Mouse (Mus musculus) midbrain, embryonic 16.5 days (tissue): Measurements from ENCODE around the gene Gm45261. TPM values are rescaled to one million over a fixed set of nuclear protein-coding genes. Genes with fewer than 3 reads are reported as not detected.

ENCODE experiments used
- ATAC-seq: fragments of 200-750 bp; cut with Nextera tagmentation; 2 replicates; pipeline ENCODE4 v1.8.0; 2017; ENCODE audit warnings: moderate TSS enrichment
- H3K27ac ChIP-seq: fragments of 300-500 bp; sonication (generic); 2 replicates; pipeline ENCODE4 v1.5.1; 2014; ENCODE audit warnings: mild to moderate bottlenecking, low read length, mixed read lengths
- H3K27me3 ChIP-seq: fragments of 300-500 bp; sonication (generic); 2 replicates; pipeline ENCODE4 v1.6.1; 2014; ENCODE audit warnings: low read depth, low read length, mixed read lengths; ENCODE audit not compliant: control insufficient read depth, insufficient read depth
- H3K36me3 ChIP-seq: fragments of 300-500 bp; sonication (generic); 2 replicates; pipeline ENCODE4 v1.6.1; 2014; ENCODE audit warnings: mild to moderate bottlenecking, low read length, moderate library complexity, mixed read lengths; ENCODE audit not compliant: control insufficient read depth, insufficient read depth
- H3K4me1 ChIP-seq: fragments of 300-500 bp; sonication (generic); 2 replicates; pipeline ENCODE4 v1.6.1; 2014; ENCODE audit warnings: mild to moderate bottlenecking, low read length, mixed read lengths; ENCODE audit not compliant: control insufficient read depth, insufficient read depth
- H3K4me2 ChIP-seq: fragments of 300-500 bp; sonication (generic); 2 replicates; pipeline ENCODE4 v1.6.1; 2014; ENCODE audit warnings: mild to moderate bottlenecking, low read length, mixed read lengths
- H3K4me3 ChIP-seq: fragments of 300-500 bp; sonication (generic); 2 replicates; pipeline ENCODE4 v1.5.1; 2014; ENCODE audit warnings: low read depth, mild to moderate bottlenecking, low read length, moderate library complexity, mixed read lengths
- H3K9ac ChIP-seq: fragments of 300-500 bp; sonication (generic); 2 replicates; pipeline ENCODE4 v1.6.1; 2014; ENCODE audit warnings: low read depth, low read length, mixed read lengths
- H3K9me3 ChIP-seq: fragments of 300-500 bp; sonication (generic); replicated peaks from 2 replicates; pipeline ENCODE4 v1.6.1; 2014; ENCODE audit warnings: mild to moderate bottlenecking, low read length, mixed read lengths; ENCODE audit not compliant: control insufficient read depth, poor library complexity, severe bottlenecking
- WGBS: fragments of 180-500 bp; shearing (Covaris S2); extraction: QIAGEN DNeasy Blood & Tissue Kit; methylation state at CpG from one replicate; pipeline ENCODE4 v1.1.7; 2014; 5-methylcytosine and 5-hydroxymethylcytosine counted together
- polyA plus RNA-seq: library from polyadenylated mRNA; unstranded; fragments of >200 nt; fragmentation: Nextera tagmentation; extraction: Ambion mirVana; gene quantifications from 2 replicates; pipeline ENCODE4 v1.2.1, GENCODE M21; 2015

The Gm45261 gene
- polyA plus RNA-seq, 1 experiment from 2014 or later, result not detected

GRCm38 (mm10) chr1:80424666-80425065 is 36.6 kb downstream of the Gm45261 start:
- H3K4me1 ChIP-seq, result no peaks in the 10 kb centered on the region
- H3K9me3 ChIP-seq, result no peaks in the 10 kb centered on the region
- H3K4me2 ChIP-seq, result no peak overlapping the region
- no peak overlapping the region for H3K4me3 ChIP-seq
- H3K27ac ChIP-seq, result no peak overlapping the region
- no peak overlapping the region for H3K9ac ChIP-seq
- no peak for ATAC-seq
- H3K27me3 ChIP-seq, result no peaks in the 10 kb centered on the region
- 0% methylated on average over 1 of the region's 1 CpGs for WGBS
- H3K36me3 ChIP-seq, result no peaks in the 10 kb centered on the region

DNA sequence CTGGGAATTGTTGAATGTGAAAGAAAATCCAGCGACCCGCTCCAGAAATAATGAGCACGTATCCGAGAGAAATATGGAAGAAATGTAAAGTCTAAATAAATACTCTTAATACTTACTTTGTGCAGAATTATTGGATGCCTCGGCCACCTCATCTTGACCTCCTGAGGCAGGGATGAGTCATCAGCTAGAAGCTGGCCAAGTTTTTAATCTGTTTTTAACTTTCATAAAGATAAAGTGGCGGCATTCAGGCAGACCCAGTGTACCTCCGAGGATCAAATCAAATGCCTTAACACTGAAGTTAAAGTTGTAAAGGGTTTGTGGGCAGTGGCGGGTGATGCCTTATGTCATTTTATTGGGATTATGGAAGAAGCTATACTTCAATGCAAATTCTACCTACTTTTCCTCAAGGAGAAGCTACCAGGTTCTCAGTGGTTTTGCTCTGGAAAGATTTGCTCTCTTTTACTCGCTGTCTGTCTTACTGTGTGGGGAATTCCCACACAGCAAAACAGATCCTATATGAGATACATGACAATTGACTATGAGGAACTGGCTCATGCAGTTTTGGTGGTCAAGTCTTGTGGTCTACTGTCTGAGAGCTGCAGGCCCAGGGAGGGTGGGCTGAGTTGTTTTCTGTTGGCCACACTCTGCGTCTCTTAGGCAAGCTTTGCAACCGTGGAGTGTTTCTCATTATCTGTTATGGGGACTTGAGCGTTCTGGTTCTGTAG is 42.8 kb downstream of the Gm45261 start:
- no peak for ATAC-seq
- Histone ChIP-seq H3K4me3 (no peak overlapping the region), H3K9ac (no peak overlapping the region), H3K9me3 (no peaks in the 10 kb centered on the region), H3K4me1 (no peaks in the 10 kb centered on the region), H3K27ac (no peak overlapping the region), H3K27me3 (no peaks in the 10 kb centered on the region), H3K36me3 (no peaks in the 10 kb centered on the region), H3K4me2 (no peak overlapping the region)
- 94% methylated on average over 12 of the region's 12 CpGs for WGBS

DNA sequence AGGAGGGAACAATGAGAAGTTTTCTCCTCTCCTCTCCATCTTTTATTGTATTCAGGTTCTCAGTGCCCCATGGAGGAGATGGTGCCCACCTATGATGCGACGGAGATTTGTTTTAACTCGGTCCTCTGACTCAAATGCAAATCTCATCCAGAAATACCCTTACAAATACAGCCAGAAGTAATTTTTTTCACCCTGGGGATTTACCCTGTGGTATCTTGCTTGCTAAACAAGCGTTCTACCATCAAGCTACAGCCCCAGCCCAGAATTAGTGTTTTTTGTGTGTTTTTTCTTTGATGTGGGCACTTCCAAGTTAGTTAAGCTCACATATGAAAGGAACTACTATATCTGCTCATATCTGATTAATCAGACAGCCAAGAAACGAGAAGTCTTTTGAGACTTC is 44.9 kb downstream of the Gm45261 start:
- Histone ChIP-seq H3K9ac (no peak overlapping the region), H3K4me3 (no peak overlapping the region), H3K4me2 (no peak overlapping the region), H3K36me3 (no peaks in the 10 kb centered on the region), H3K27ac (no peak overlapping the region), H3K4me1 (no peaks in the 10 kb centered on the region), H3K9me3 (no peaks in the 10 kb centered on the region), H3K27me3 (no peaks in the 10 kb centered on the region)
- 67% methylated on average over 5 of the region's 5 CpGs for WGBS
- ATAC-seq, result no peak

- Histone ChIP-seq H3K27ac (no peak overlapping the region), H3K36me3 (no peaks in the 10 kb centered on the region), H3K9me3 (no peaks in the 10 kb centered on the region), H3K4me1 (no peaks in the 10 kb centered on the region), H3K27me3 (no peaks in the 10 kb centered on the region), H3K9ac (no peak overlapping the region), H3K4me2 (no peak overlapping the region), H3K4me3 (no peak overlapping the region)
- 82% methylated on average over 2 of the region's 2 CpGs for WGBS
- no peak for ATAC-seq
Observed at GRCm38 (mm10) chr1:80412521-80412920, 48.7 kb downstream of the Gm45261 start.

- Histone ChIP-seq H3K4me1 (no peaks in the 10 kb centered on the region), H3K36me3 (no peaks in the 10 kb centered on the region), H3K9ac (no peak overlapping the region), H3K4me3 (no peak overlapping the region), H3K9me3 (no peaks in the 10 kb centered on the region), H3K27me3 (no peaks in the 10 kb centered on the region), H3K27ac (no peak overlapping the region), H3K4me2 (no peak overlapping the region)
- no peak for ATAC-seq
Observed at GRCm38 (mm10) chr1:80410229-80410973, 50.8 kb downstream of the Gm45261 start.

DNA sequence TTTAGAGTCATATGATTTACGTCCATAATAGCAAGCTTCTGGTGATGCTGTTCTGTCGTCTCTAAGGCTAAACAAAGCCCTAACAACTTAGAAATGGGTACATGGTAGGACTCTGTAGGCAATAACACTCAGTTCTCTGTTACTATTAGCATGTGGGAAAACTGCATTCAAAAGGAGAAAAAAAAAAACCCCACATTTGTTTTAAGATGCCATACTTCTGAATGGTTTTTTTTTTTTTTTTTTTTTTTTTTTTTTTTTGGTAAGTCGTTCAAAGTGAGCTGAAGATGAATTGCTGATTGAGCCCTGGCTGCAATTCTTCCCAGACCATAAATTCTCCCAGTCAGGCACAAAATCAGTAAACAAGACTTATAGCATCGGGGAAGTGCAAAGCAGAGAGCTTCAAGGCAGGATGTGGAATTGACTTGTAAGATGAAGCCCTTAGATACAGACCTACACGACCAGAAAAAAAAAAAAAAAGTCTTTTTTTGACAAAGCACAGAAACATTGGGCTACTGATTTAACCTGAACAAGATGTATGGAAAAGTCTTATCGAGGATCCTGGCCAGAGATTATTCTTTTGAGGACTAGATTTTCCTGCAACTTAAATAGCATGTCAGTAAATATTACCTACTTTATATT is 51.7 kb downstream of the Gm45261 start:
- 61% methylated on average over 6 of the region's 6 CpGs for WGBS
- Histone ChIP-seq H3K9ac (no peak overlapping the region), H3K4me2 (no peak overlapping the region)

GRCm38 (mm10) chr1:80408586-80408985 is 52.7 kb downstream of the Gm45261 start:
- Histone ChIP-seq H3K9me3 (no peaks in the 10 kb centered on the region), H3K9ac (no peak overlapping the region), H3K4me1 (no peaks in the 10 kb centered on the region), H3K36me3 (no peaks in the 10 kb centered on the region), H3K27me3 (no peaks in the 10 kb centered on the region), H3K27ac (no peak overlapping the region), H3K4me3 (no peak overlapping the region), H3K4me2 (no peak overlapping the region)
- 7% methylated on average over 3 of the region's 3 CpGs for WGBS
- ATAC-seq, result peak; percentile 51; the same call in 1 of the 2 replicates

More for the DNA sequence above, 51.7 kb downstream of the Gm45261 start:
- H3K27me3 ChIP-seq, result no peaks in the 10 kb centered on the region
- ATAC-seq, result no peak
- H3K27ac ChIP-seq, result no peak overlapping the region
- H3K9me3 ChIP-seq, result no peaks in the 10 kb centered on the region
- no peaks in the 10 kb centered on the region for H3K4me1 ChIP-seq
- no peak overlapping the region for H3K4me3 ChIP-seq
- H3K36me3 ChIP-seq, result no peaks in the 10 kb centered on the region

DNA sequence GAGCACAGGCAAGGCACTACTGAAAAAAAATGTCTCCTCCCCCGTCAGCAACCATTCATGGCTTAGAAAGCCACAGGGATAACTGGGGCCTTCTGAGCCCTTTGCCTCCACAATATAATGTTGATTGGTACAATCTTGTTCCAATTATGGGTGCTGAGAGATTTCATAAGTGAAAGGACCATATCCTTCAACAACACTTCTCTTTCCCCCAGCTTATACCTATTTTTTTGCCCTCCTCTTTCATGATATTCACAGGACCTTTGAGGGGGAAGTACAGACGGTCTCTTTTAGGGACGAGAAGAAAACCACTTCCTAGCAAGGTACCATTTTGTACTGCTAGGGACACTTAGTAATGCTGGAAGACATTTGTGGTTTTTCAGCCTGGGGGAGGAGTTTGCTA is 57.1 kb downstream of the Gm45261 start:
- H3K27ac ChIP-seq, result no peak overlapping the region
- H3K9me3 ChIP-seq, result no peaks in the 10 kb centered on the region
- H3K4me1 ChIP-seq, result no peaks in the 10 kb centered on the region
- H3K4me3 ChIP-seq, result no peak overlapping the region
- no peak overlapping the region for H3K9ac ChIP-seq
- no peak overlapping the region for H3K4me2 ChIP-seq
- H3K36me3 ChIP-seq, result no peaks in the 10 kb centered on the region
- H3K27me3 ChIP-seq, result no peaks in the 10 kb centered on the region
- no peak for ATAC-seq
- 86% methylated on average over 3 of the region's 3 CpGs for WGBS

DNA sequence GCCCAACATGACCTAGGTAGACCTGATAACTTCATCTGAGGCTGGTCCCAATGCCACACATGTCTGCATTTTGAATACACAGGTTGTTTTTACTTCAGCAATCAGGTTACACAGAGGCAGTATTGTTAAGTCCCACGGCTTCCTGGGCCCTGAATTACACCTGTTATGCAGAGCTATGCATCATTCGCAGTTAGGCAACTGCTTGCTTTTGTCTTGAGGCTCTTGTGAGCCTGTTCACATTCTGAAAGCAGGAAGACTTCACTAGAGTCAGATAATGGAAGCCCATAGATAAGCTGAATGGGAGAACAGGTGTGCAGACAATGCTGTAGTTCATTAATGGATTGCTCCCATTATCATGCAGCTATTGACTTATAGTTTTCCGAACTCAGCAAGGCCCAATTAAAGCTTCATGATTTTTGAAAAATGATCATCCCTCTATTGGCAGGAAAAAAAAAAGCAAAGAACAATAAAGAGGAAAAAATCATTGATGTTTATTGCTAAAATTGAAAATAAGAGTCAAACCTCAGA is 57.8 kb downstream of the Gm45261 start:
- no peaks in the 10 kb centered on the region for H3K9me3 ChIP-seq
- 70% methylated on average over 3 of the region's 3 CpGs for WGBS

More for the DNA sequence above, 57.8 kb downstream of the Gm45261 start:
- no peaks in the 10 kb centered on the region for H3K4me1 ChIP-seq
- H3K4me3 ChIP-seq, result no peak overlapping the region
- no peaks in the 10 kb centered on the region for H3K36me3 ChIP-seq
- ATAC-seq, result no peak
- no peaks in the 10 kb centered on the region for H3K27me3 ChIP-seq
- no peak overlapping the region for H3K4me2 ChIP-seq
- H3K9ac ChIP-seq, result no peak overlapping the region
- H3K27ac ChIP-seq, result no peak overlapping the region
